Mouse (Mus musculus): ENCODE results near the gene Gm20388. TPM values are rescaled to one million over a fixed set of nuclear protein-coding genes. Genes with fewer than 3 reads are reported as not detected.
"Not testable (repeated sequence)": the region's sequence is repeated elsewhere in the genome, so short reads cannot be mapped to it uniquely, and the experiment has no call there.

Gene Gm20388
- polyA plus RNA-seq, 1 experiment from 2014 or later = not detected

DNA sequence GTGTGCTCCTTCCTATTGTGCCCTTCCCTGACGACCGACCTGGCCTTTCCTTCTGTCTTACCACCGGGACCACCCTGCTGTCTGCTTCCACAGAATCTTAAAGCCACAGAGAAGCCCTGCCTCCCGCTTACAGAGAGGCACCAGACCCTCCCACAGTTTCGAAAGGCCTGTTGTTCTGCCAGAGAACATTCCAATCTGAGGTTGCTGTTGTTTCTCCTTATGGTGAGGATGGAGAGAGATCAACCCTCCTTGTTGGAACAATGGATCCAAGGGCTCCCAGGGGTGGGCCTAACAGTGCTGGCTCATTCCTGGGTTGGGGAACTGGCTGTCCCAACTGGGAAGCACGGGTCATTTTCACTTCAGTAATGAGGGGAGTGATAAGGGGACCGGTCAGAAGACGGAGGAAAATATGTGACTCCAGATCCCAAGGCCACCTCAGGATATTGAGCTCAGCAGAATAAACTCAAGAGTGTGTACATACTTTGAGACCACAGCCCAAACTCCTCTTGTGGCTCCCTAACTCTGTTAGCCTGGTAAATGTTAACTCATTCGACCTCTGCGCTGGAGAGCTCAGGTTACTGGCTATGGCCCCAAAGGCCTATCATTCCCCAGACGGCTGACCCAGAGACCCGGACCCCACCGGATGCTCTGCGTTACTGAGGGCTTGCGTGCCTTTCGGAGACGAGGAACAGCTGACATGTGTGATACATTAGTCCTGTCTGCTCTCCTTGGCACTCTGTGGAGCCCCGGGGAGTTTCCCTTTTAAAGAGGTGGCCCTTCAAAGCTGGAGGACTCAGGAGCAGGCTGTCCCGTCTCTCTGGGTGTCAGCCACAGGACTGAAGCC is 3275.1 kb downstream of the Gm20388 start, which contains the start of gene Dpep1:
Gene Dpep1, plus strand, starts transcription at position 677 of the 844 bp plus-strand sequence.
- no peaks in the 10 kb centered on the region for H3K9me3 ChIP-seq (replicated peaks)
- WGBS (ENCODE audit: insufficient replicate concordance) = 55% methylated on average over 19 of the region's 19 CpGs
- peaks cover 16% of the 10 kb centered on the region; the same call in 1 of the 2 replicates for H3K27me3 ChIP-seq
- no peak within 1 kb of the TSS for H3K4me2 ChIP-seq
- DNase-seq (no peak), ATAC-seq (ENCODE audit: low read depth) (no peak)
- no peaks in the 10 kb centered on the region for H3K36me3 ChIP-seq
- no peak within 1 kb of the TSS for H3K27ac ChIP-seq
- H3K9ac ChIP-seq = no peak within 1 kb of the TSS
- H3K4me3 ChIP-seq (replicated peaks) = no peak within 1 kb of the TSS
- peaks cover 28% of the 10 kb centered on the region for H3K4me1 ChIP-seq (replicated peaks)

DNA sequence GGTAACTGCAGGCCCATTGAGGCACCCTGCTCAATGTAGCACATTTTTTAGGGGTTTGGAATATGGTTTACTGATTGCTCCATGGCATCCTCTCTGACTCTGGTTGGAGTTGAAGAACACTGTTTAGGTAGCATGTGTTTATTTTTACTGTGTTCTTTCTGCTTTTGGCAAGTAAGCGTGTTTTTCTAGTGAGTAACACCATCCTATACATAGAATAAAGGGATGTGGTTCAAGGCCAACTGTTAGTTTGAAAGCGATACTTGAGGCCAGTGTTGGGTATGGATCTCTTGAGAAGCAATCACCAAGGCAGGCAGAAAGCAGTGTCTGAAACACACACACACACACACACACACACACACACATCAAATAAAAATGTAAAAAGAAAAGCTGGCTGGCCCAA is 3277.4 kb downstream of the Gm20388 start:
- ATAC-seq (ENCODE audit: low read depth) = no peak
- DNase-seq = no peak
- no peak overlapping the region for H3K4me2 ChIP-seq
- H3K36me3 ChIP-seq = no peaks in the 10 kb centered on the region
- H3K27ac ChIP-seq = no peak overlapping the region
- H3K9ac ChIP-seq = no peak overlapping the region
- 70% methylated on average over 2 of the region's 2 CpGs for WGBS (ENCODE audit: insufficient replicate concordance)
- peaks cover 31% of the 10 kb centered on the region for H3K4me1 ChIP-seq (replicated peaks)
- peaks cover 16% of the 10 kb centered on the region; the same call in 1 of the 2 replicates for H3K27me3 ChIP-seq
- H3K4me3 ChIP-seq (replicated peaks) = no peak overlapping the region
- H3K9me3 ChIP-seq (replicated peaks) = no peaks in the 10 kb centered on the region

DNA sequence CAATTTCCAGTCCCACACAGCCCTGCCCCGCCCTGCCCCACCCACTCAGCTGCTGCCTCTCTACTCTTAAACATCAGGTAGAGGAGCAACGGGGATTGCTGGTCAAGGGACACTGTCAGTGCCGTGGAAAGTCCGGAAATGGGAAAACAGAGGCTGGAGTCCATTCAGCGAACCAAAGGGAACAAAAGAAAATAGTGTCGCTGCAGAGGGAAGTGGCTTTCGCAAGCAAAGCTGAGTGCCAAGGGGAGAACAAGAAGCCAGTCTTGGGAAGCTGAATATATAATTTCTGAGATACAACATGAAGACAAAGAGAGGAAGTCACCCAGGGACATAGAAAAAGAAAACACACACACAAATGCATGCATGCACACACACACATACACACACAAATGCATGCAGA is 3278.2 kb downstream of the Gm20388 start:
- Histone ChIP-seq H3K4me1 (replicated peaks) (peaks cover 31% of the 10 kb centered on the region), H3K4me2 (no peak overlapping the region), H3K27me3 (peaks cover 9% of the 10 kb centered on the region; the same call in 1 of the 2 replicates), H3K4me3 (replicated peaks) (no peak overlapping the region), H3K36me3 (no peaks in the 10 kb centered on the region), H3K9ac (no peak overlapping the region), H3K27ac (no peak overlapping the region), H3K9me3 (replicated peaks) (no peaks in the 10 kb centered on the region)
- WGBS (ENCODE audit: insufficient replicate concordance) = 51% methylated on average over 7 of the region's 7 CpGs
- DNase-seq (no peak), ATAC-seq (ENCODE audit: low read depth) (no peak)

DNA sequence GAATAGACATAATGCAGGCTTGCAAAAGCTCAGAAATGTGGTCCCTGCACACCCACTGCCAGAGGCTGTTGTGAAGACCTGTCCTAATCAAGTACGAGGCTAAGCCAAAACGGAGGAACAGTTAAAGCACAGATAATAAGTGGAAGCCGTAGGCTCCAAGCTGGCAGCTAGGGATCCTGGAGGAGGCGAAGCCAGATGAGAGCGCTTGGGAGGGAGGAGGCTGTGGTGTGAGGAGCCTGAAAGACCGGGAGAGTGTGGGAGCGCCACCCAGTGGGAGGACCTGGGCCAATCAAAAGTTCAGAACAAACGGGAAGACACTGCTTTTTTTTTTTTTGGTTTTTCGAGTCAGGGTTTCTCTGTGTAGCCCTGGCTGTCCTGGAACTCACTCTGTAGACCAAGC is 3280.0 kb downstream of the Gm20388 start:
- Histone ChIP-seq H3K4me3 (replicated peaks) (no peak overlapping the region), H3K9ac (no peak overlapping the region), H3K4me1 (replicated peaks) (peaks cover 30% of the 10 kb centered on the region), H3K9me3 (replicated peaks) (no peaks in the 10 kb centered on the region), H3K27me3 (peaks cover 16% of the 10 kb centered on the region), H3K36me3 (no peaks in the 10 kb centered on the region), H3K27ac (no peak overlapping the region), H3K4me2 (0 out of 2 replicates have a peak overlapping the region, but pooled peaks have one; percentile 4)
- ATAC-seq (ENCODE audit: low read depth) (peak; percentile 49; the same call in 1 of the 2 replicates), DNase-seq (peak; percentile 62)
- 2% methylated on average over 9 of the region's 9 CpGs for WGBS (ENCODE audit: insufficient replicate concordance)

DNA sequence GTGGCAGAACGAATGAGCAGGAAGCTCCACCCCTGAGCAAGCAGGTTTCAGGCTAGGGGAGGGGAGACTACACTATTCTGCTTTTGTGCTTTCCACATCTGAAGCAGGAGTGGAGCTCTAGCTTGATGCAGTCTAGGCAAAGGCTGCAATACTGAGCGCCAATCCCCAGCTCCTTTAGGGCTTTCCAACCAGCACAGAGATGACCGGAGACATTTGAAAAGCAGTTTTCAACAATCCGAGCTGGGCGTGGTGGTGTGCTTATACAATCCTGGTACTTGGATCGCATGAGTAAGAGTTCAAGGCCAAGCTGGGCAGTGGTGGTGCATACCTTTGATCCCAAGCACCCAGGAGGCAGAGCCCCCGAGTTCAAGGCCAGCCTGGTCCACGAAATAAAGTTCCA is 3281.3 kb downstream of the Gm20388 start:
- peaks cover 14% of the 10 kb centered on the region for H3K27me3 ChIP-seq
- no peak for DNase-seq
- H3K4me1 ChIP-seq (replicated peaks) = peaks cover 37% of the 10 kb centered on the region
- WGBS (ENCODE audit: insufficient replicate concordance) = 50% methylated on average over 8 of the region's 8 CpGs
- H3K4me3 ChIP-seq (replicated peaks) = no peak overlapping the region
- no peaks in the 10 kb centered on the region for H3K9me3 ChIP-seq (replicated peaks)
- no peak overlapping the region for H3K9ac ChIP-seq
- H3K36me3 ChIP-seq = no peaks in the 10 kb centered on the region
- H3K4me2 ChIP-seq = no peak overlapping the region
- no peak overlapping the region for H3K27ac ChIP-seq
- ATAC-seq (ENCODE audit: low read depth) = no peak

DNA sequence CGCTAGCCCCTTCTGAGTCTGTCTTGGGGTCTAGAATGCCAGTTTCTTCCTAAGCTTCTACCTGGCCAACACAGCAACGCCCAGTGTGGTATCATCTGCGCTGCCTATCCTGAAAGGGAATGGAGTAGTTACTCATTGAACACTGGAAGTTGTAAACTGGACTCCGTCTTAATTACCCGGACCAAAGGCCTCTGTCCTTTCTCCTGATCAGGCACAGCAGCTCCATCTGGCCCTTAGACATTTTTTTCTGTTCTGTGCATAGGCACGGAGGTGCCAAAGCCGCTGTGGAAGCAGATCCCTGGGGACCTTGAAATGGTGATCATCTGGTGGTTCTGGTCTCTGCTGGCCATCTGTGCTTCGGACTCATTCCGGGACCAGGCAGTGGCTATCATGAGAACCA is 3283.1 kb downstream of the Gm20388 start:
- Histone ChIP-seq H3K27ac (no peak overlapping the region), H3K9me3 (replicated peaks) (no peaks in the 10 kb centered on the region), H3K4me2 (no peak overlapping the region), H3K4me3 (replicated peaks) (no peak overlapping the region), H3K36me3 (no peaks in the 10 kb centered on the region), H3K4me1 (replicated peaks) (peaks cover 42% of the 10 kb centered on the region), H3K27me3 (peaks cover 10% of the 10 kb centered on the region), H3K9ac (no peak overlapping the region)
- ATAC-seq (ENCODE audit: low read depth) = no peak
- no peak for DNase-seq
- 77% methylated on average over 9 of the region's 9 CpGs for WGBS (ENCODE audit: insufficient replicate concordance)

DNA sequence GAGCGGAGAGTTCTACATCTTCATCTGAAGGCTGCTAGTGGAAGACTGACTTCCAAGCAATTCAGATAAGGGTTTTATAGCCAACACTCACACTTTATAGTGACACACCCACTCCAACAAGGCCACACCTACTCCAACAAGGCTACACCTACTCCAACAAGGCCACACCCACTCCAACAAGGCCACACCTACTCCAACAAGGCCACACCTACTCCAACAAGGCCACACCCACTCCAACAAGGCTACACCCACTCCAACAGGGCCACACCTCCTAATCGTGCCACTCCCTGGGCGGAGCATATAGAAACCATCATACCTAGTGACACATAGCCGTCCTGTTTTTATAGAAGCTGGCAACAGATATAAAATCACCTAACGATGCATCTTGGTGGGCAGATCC is 3286.4 kb downstream of the Gm20388 start:
- 48% methylated on average over 5 of the region's 5 CpGs for WGBS (ENCODE audit: insufficient replicate concordance)
- H3K4me3 ChIP-seq (replicated peaks); H3K36me3 ChIP-seq; H3K9ac ChIP-seq; H3K4me2 ChIP-seq; H3K9me3 ChIP-seq (replicated peaks): not testable (repeated sequence)
- ATAC-seq (ENCODE audit: low read depth) (peak; percentile 75), DNase-seq (peak; percentile 77)
- Histone ChIP-seq H3K27me3 (peaks cover 16% of the 10 kb centered on the region), H3K27ac (peak overlapping the region; percentile 36; the same call in 1 of the 2 replicates), H3K4me1 (replicated peaks) (peaks cover 20% of the 10 kb centered on the region)

DNA sequence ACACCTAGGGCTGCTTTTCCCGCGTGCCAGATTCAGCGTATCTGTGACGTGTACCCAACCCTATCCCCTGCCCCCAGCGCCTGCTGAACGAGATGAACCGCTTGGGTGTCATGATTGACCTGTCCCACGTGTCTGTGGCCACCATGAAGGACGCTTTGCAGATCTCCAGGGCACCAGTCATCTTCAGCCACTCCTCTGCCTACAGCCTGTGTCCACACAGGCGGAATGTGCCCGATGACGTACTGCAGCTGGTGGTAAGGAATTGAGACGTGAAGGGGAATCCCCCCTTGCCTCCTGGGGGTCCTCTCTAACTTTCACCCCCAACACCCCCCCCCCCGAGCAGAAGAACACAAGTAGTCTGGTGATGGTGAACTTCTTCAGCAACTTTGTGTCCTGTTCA is 3289.2 kb downstream of the Gm20388 start:
- Histone ChIP-seq H3K9me3 (replicated peaks) (no peaks in the 10 kb centered on the region), H3K9ac (no peak overlapping the region), H3K27ac (no peak overlapping the region), H3K36me3 (peaks cover 10% of the 10 kb centered on the region), H3K4me1 (replicated peaks) (peaks cover 20% of the 10 kb centered on the region), H3K4me3 (replicated peaks) (no peak overlapping the region), H3K4me2 (no peak overlapping the region), H3K27me3 (peaks cover 7% of the 10 kb centered on the region)
- 58% methylated on average over 14 of the region's 14 CpGs for WGBS (ENCODE audit: insufficient replicate concordance)
- ATAC-seq (ENCODE audit: low read depth) = no peak
- DNase-seq = no peak

DNA sequence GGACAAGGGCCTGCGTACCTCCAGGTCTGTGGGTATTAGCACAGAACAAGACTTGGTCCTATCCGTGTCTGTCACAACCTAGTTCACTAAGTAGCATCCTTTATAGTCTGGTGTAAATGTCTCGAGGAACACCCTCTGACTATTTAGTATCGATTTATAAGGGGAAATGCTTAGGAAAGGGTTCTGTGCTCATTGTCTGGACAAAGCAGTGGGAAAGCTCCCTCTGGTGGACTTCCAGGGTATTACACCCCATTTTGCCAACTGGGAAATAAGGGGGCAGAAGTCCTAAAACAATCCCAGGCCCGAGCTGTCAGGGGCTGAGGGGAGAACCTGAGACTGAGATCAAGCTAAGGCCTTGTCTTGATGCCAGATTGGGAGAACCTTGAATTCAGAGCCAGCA is 3291.6 kb downstream of the Gm20388 start:
- H3K27ac ChIP-seq = no peak overlapping the region
- ATAC-seq (ENCODE audit: low read depth) (no peak), DNase-seq (peak; percentile 54)
- H3K4me2 ChIP-seq = no peak overlapping the region
- H3K9ac ChIP-seq = no peak overlapping the region
- no peaks in the 10 kb centered on the region for H3K9me3 ChIP-seq (replicated peaks)
- H3K4me1 ChIP-seq (replicated peaks) = peaks cover 7% of the 10 kb centered on the region
- H3K4me3 ChIP-seq (replicated peaks) = no peak overlapping the region
- H3K36me3 ChIP-seq = peaks cover 31% of the 10 kb centered on the region
- 22% methylated on average over 5 of the region's 5 CpGs for WGBS (ENCODE audit: insufficient replicate concordance)
- H3K27me3 ChIP-seq = peaks cover 5% of the 10 kb centered on the region

DNA sequence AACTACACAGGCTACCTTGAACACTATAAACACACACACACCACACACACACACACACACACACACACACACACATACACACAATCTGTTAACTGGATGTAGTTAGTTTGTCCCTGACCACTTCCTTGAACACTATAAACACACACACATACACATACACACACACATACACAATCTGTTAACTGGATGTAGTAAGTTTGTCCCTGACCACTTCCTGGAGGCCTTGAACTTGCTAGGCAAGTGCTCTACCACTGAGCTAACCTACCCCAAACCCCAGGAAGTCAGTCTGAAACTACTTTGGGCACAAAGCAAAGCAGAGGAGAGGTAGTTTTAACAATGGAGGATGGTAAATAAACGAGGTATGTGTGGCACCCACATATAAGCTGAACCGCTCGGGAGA is 3292.9 kb downstream of the Gm20388 start:
- no peaks in the 10 kb centered on the region for H3K9me3 ChIP-seq (replicated peaks)
- 72% methylated on average over 3 of the region's 3 CpGs for WGBS (ENCODE audit: insufficient replicate concordance)
- H3K36me3 ChIP-seq = peaks cover 44% of the 10 kb centered on the region
- no peak overlapping the region for H3K27ac ChIP-seq
- H3K9ac ChIP-seq = no peak overlapping the region
- no peaks in the 10 kb centered on the region for H3K4me1 ChIP-seq (replicated peaks)
- DNase-seq (no peak), ATAC-seq (ENCODE audit: low read depth) (no peak)
- H3K4me2 ChIP-seq = no peak overlapping the region
- H3K27me3 ChIP-seq = peaks cover 5% of the 10 kb centered on the region
- H3K4me3 ChIP-seq (replicated peaks) = no peak overlapping the region

DNA sequence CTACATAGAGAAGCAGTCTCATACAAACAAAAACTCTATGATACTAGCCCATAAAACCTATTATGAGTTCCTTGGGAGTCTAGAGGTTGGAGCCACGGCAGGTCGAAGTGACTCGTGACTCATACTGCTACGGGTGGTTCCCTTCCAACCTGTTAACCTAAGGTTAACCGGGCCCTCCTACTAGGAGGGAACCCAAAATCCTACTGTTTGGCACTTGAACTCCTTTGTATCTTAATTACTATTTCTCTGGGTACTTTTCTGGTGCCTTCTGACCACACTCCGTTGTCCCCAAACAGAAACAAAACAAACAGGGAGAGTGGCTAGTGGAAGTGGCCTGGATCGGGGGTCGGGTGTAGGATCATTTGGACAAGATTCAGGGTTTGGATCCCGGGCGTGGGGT is 3301.2 kb downstream of the Gm20388 start:
- no peak for DNase-seq
- Histone ChIP-seq H3K4me1 (replicated peaks) (peaks cover 22% of the 10 kb centered on the region), H3K27me3 (no peaks in the 10 kb centered on the region), H3K9ac (peak overlapping the region; percentile 98), H3K9me3 (replicated peaks) (no peaks in the 10 kb centered on the region), H3K4me2 (peak overlapping the region; percentile 96), H3K27ac (peak overlapping the region; percentile 87), H3K4me3 (replicated peaks) (peak overlapping the region; percentile 99), H3K36me3 (peaks cover 38% of the 10 kb centered on the region)
- WGBS (ENCODE audit: insufficient replicate concordance) = 22% methylated on average over 10 of the region's 10 CpGs
- ATAC-seq (ENCODE audit: low read depth) = no peak

Measured in liver, embryonic 13.5 days (tissue).